Mouse (Mus musculus) layer of hippocampus, adult 11-12 months (tissue): ENCODE data around the gene Gm28041.
A peak's percentile ranks its signal among the peaks of the same experiment; 100 is the strongest.
"Not testable (repeated sequence)": the region's sequence is repeated elsewhere in the genome, so short reads cannot be mapped to it uniquely, and the experiment has no call there.

Experiments used
- DNase-seq: peaks from one replicate; pipeline ENCODE4 v3.0.0; 2022; ENCODE audit warnings: low spot score

The Gm28041 gene

GRCm38 (mm10) chr13:67375050-67375911, at the start of gene Gm28041, which contains the start of gene Zfp456:
Gene Gm28041 (minus strand): TSS chr13:67375733.
Gene Zfp456 (minus strand): TSS chr13:67375810.
- DNase-seq: peak; percentile 62

- not testable (repeated sequence) for DNase-seq
Measured at GRCm38 (mm10) chr13:67422532-67422931, 47.0 kb upstream of the Gm28041 start.

GRCm38 (mm10) chr13:67421207-67421857, 45.8 kb upstream of the Gm28041 start, which contains the start of gene Zfp459:
Gene Zfp459 (minus strand): TSS chr13:67421418.
- DNase-seq: peak; percentile 23

DNA sequence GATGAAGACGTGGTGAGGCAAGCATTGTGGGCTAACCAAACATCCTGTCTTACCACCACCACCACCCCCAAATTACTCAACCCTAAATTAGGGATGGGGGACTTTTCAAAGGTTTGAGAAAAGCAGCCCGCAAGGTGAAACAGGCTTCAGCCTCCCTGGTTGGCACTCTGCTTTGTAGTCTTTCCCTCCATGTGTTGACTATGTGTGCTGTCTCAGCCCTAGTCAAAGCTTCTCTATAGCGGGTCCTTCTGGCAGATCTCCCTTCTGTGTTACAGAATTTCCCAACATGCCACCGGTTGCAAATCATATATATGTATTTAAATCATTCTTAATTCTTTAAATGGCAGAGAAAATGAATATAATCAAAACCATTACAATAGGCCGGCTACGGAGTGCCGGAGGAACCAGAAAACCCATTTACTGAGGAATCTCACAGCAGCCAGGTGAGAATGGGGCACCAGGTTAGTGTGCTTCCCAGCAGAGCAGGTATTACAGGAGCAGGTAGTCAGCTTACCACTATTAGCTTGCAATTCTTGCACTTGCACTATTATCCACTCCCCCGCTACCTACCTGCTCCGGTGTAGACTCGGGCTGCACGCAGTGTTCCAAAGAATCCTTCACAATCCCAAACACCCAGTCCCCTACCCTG, 45.1 kb upstream of the Gm28041 start:
- DNase-seq: no peak

DNA sequence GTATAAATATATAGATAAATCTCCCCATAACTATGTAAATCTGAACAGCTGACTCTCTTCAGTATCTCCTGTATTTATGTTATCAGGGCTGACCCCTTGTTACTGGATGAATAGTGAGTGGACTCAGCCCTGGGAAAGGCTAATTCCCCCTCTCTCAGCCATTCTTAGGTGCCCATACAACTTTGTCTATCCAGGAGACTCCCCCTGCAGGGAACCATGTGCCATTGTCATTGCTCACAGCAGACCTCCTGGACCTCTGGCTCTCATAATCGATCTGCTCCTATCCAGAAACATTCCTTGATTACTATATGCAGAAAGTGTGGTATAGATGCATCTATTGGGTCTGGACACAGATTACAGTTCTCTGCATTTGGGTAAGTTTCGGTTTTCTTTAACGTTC, 41.3 kb upstream of the Gm28041 start:
- no peak for DNase-seq

GRCm38 (mm10) chr13:67415759-67416158, 40.2 kb upstream of the Gm28041 start:
- no peak for DNase-seq

- DNase-seq: not testable (repeated sequence)
Measured at GRCm38 (mm10) chr13:67413634-67414033, 38.1 kb upstream of the Gm28041 start.

GRCm38 (mm10) chr13:67399183-67399903, 23.8 kb upstream of the Gm28041 start, which contains the start of gene Zfp429:
Gene Zfp429 (minus strand): TSS chr13:67399819.
- DNase-seq: peak; percentile 72

- not testable (repeated sequence) for DNase-seq
Measured at GRCm38 (mm10) chr13:67376255-67376654, 722 bp upstream of the Gm28041 start.

GRCm38 (mm10) chr13:67360131-67360744, 15.3 kb downstream of the Gm28041 start, which contains the start of the genes Gm28044 and Zfp953:
Gene Gm28044 (minus strand): TSS chr13:67360536.
Gene Zfp953 (minus strand): TSS chr13:67360605.
- peak; percentile 90 for DNase-seq

DNA sequence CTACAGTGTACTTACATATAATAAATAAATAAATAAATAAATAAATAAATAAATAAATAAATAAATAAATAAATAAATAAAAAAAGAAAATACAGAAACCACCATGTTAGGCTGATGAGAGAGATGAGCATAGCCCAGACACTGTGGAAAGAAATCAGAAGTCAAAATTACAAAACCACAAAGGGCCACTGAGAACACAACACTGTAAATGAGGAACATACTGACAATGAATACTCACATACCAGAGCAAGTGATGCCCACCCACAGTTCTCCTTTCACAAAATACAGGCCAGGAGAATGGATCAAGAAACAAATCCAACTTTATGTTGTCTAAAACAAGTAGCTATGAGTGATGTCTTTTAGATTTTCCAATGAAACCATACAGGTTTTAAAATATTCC, 23.7 kb downstream of the Gm28041 start:
- DNase-seq: no peak

DNA sequence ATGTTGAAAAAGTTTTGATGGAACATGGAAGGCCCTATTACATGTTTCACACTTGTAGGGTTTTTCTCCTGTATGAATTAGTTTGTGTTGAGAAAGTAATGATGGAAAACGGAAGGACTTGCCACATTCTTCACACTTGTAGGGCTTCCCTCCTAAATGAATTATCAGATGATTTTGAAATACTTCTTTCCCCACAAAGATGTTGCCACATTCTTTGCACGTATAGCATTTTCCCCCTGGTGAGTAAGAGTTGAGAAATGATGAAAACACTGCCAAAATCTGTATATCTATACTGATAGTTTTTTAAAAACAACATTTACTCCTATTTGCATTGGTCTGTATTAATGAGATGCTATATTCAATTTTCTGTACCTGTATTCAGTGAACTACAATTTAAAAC, 32.1 kb downstream of the Gm28041 start:
- DNase-seq: no peak

GRCm38 (mm10) chr13:67332877-67333276, 42.7 kb downstream of the Gm28041 start:
- DNase-seq: no peak

DNA sequence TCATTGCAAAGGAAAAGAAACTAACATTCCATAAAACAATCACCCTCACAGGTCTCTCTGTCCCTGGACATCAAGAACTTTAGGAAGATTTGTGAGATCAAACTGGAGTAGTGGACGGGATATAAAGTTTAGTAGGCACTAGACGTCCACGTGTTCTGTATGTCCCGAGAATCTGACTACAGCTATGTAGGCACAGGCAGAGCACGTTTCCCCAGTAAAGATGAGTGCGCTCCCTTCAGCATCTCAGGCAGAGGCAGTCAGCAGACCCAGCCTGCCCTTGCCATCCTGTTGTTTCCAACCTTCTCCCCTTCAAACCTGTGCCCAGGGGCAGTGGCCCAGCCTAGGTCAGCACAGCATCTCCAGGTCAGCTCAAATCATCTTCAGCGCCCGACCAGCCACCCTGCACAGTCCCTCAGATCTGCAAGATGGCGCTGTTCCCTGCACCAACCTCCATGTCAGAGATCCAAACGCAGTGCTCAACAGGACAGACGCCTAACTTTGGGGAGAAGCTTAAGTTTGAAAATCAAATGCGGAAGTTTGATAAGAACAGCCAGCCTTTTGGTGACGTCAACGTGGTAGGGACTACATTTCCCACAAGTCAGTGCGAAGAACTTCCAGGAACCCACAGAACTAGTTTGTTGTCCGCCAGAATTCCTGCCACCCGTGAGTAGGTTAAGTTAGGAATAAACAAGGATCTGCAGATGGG, 43.4 kb downstream of the Gm28041 start, which contains the start of gene Zfp595:
Gene Zfp595 (minus strand): TSS at position 552 of the 706 bp plus-strand sequence.
- DNase-seq: peak; percentile 87

DNA sequence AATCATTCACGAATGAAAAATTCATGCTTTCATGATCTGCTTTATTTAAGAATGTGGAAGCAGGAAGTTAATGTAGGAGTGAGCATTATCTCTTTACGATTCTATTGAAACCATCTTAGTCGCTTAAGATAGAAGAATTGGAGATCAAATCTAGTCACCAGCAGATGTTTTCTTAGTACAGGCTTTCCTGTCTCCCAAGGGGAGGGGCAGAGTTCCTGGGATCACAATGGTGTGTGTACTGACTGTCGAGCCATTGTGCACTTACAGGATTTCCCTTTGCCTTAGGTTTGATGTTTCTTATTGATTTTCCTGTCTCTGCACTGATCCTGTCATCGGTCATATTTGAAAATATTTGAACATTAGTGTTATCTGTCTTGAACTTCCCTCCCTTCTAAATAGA, 68.8 kb downstream of the Gm28041 start:
- no peak for DNase-seq

DNA sequence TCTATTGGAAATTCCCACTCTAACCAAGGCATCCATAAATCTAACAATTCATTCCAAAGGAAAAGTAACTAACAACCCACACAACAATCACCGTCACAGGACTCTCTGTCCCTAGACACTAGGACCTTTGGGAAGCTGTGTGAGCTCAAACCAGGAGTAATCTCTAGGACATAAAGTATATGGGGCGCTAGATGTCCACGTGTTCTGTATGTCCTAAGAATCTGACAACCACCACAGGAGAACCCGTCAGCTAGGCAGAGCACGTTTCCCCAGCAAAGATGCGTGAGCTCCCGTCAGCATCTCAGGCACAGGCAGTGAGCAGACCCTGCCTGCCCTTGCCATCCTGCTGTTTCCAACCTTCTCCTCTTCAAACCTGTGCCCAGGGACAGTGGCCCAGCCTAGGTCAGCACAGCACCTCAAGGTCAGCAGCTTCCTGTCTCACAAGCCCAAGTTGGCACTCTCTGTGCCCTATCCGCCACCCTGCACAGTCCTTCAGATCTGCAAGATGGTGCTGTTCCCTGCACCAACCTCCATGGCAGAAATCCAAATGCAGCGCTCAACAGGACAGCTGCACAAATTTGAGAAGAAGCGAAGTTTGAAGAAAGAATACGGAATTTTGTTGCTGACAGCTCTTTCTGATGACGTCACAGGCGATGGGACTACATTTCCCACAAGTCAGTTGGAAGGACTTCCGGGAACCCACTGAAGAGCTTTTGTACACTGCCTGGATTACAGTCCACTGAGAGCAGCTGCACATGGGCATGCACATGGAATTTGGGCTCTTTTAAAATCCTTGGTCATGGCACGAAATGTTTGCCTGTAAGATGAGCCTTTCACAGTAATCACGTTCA, 69.5 kb downstream of the Gm28041 start, which contains the start of gene Zfp457:
Gene Zfp457 (minus strand): TSS at position 664 of the 851 bp plus-strand sequence.
- peak; percentile 95 for DNase-seq
